Mouse (Mus musculus): ENCODE data around the gene B230118H07Rik. TPM values are rescaled to one million over a fixed set of nuclear protein-coding genes. Genes with fewer than 3 reads are reported as not detected.

The B230118H07Rik gene
- polyA plus RNA-seq (2011; ENCODE audit: insufficient read depth, insufficient read length, low read depth, missing spikeins), result 27.0 and 38.3 TPM in 2 replicates

GRCm38 (mm10) chr2:101649114-101649671, at the start of gene B230118H07Rik, which contains the start of gene Rag1:
TSS of gene B230118H07Rik (minus strand) at chr2:101649532.
TSS of gene Rag1 (minus strand) at chr2:101649501.
- TF ChIP-seq CTCF (IDR thresholded peaks at IDR 0.05; ENCODE audit: low read depth, low read length), result no peak
- TF ChIP-seq EP300 (IDR thresholded peaks at IDR 0.05; ENCODE audit: insufficient read depth, low read depth, low read length), result no peak
- TF ChIP-seq POLR2A (IDR thresholded peaks at IDR 0.05; ENCODE audit: insufficient read depth, low read length), result no peak
- Histone ChIP-seq H3K4me1 (ENCODE audit: control insufficient read depth, insufficient read depth, low read length) (no peaks in the 10 kb centered on the region), H3K9ac (ENCODE audit: low read depth, poor library complexity, severe bottlenecking) (no peak within 1 kb of the TSS), H3K27me3 (ENCODE audit: control insufficient read depth, insufficient read depth, low read length, poor library complexity, severe bottlenecking) (no peaks in the 10 kb centered on the region), H3K36me3 (ENCODE audit: control insufficient read depth, insufficient read depth, low read length, poor library complexity, severe bottlenecking) (no peaks in the 10 kb centered on the region), H3K9me3 (replicated peaks; ENCODE audit: control insufficient read depth, insufficient read depth, low read length, poor library complexity, severe bottlenecking) (no peaks in the 10 kb centered on the region), H3K4me3 (ENCODE audit: low read depth, low read length) (no peak within 1 kb of the TSS), H3K27ac (ENCODE audit: insufficient read depth, low read length) (no peak within 1 kb of the TSS)

GRCm38 (mm10) chr2:101695584-101695983, 46.3 kb upstream of the B230118H07Rik start:
- no peaks in the 10 kb centered on the region for H3K27me3 ChIP-seq (ENCODE audit: control insufficient read depth, insufficient read depth, low read length, poor library complexity, severe bottlenecking)
- no peaks in the 10 kb centered on the region for H3K9me3 ChIP-seq (replicated peaks; ENCODE audit: control insufficient read depth, insufficient read depth, low read length, poor library complexity, severe bottlenecking)
- no peak for TF ChIP-seq POLR2A (IDR thresholded peaks at IDR 0.05; ENCODE audit: insufficient read depth, low read length)
- no peak for TF ChIP-seq CTCF (IDR thresholded peaks at IDR 0.05; ENCODE audit: low read depth, low read length)
- TF ChIP-seq EP300 (IDR thresholded peaks at IDR 0.05; ENCODE audit: insufficient read depth, low read depth, low read length), result no peak
- H3K27ac ChIP-seq (ENCODE audit: insufficient read depth, low read length), result no peak overlapping the region
- H3K9ac ChIP-seq (ENCODE audit: low read depth, poor library complexity, severe bottlenecking), result no peak overlapping the region
- no peaks in the 10 kb centered on the region for H3K4me1 ChIP-seq (ENCODE audit: control insufficient read depth, insufficient read depth, low read length)
- H3K36me3 ChIP-seq (ENCODE audit: control insufficient read depth, insufficient read depth, low read length, poor library complexity, severe bottlenecking), result peaks cover 17% of the 10 kb centered on the region
- H3K4me3 ChIP-seq (ENCODE audit: low read depth, low read length), result no peak overlapping the region

DNA sequence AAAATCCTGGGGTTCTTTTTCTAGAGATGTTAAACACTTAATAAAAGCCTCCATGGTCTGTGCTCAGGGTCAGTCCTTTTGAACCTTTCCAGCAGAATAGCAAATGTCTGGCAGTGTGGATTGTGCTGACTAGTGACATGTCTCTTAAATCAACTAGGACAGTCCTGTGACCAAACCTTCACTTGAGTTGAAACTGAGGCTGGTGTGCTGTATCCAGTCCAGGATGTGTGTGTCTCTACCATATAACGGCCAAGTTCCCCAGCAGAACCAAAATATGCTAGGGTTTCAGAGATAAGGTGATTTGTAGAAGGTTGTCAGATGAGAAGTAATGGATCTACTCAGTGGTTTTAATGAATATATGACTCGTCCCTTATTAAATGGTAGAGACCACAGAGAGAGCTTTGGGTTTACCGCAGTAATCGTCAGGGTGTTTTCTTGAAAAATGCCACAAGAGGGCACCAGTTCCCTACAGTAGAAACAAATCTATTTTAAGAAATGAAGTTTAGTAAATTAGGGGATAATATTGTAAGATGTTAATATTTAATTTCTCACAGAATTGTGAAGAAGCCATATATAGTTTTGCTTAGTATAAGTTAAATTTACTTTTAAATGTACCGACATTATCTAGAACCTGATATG, 44.4 kb upstream of the B230118H07Rik start:
- H3K9me3 ChIP-seq (replicated peaks; ENCODE audit: control insufficient read depth, insufficient read depth, low read length, poor library complexity, severe bottlenecking), result no peaks in the 10 kb centered on the region
- H3K27ac ChIP-seq (ENCODE audit: insufficient read depth, low read length), result no peak overlapping the region
- H3K4me1 ChIP-seq (ENCODE audit: control insufficient read depth, insufficient read depth, low read length), result no peaks in the 10 kb centered on the region
- TF ChIP-seq EP300 (IDR thresholded peaks at IDR 0.05; ENCODE audit: insufficient read depth, low read depth, low read length) (no peak), CTCF (IDR thresholded peaks at IDR 0.05; ENCODE audit: low read depth, low read length) (no peak), POLR2A (IDR thresholded peaks at IDR 0.05; ENCODE audit: insufficient read depth, low read length) (no peak)
- no peak overlapping the region for H3K4me3 ChIP-seq (ENCODE audit: low read depth, low read length)
- H3K36me3 ChIP-seq (ENCODE audit: control insufficient read depth, insufficient read depth, low read length, poor library complexity, severe bottlenecking), result peaks cover 17% of the 10 kb centered on the region
- no peak overlapping the region for H3K9ac ChIP-seq (ENCODE audit: low read depth, poor library complexity, severe bottlenecking)
- no peaks in the 10 kb centered on the region for H3K27me3 ChIP-seq (ENCODE audit: control insufficient read depth, insufficient read depth, low read length, poor library complexity, severe bottlenecking)

DNA sequence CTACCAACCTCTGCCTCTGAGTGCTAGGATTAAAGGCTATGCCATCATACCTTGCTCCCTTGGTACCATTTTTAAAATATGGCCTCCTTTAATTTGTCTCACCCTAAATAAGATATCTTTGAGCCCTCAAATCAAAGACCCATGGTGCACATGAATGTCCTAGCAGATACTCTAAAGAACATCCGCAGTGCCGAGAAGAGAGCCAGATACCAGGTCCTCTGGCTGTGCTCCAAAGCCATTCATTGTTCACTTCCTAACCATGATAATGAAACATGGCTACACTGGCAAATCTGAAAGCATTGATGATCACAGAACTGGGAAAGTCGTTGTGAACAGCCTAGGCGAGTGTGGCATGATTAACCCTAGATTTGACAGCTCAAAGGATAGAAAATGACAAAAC, 43.7 kb upstream of the B230118H07Rik start:
- no peaks in the 10 kb centered on the region for H3K9me3 ChIP-seq (replicated peaks; ENCODE audit: control insufficient read depth, insufficient read depth, low read length, poor library complexity, severe bottlenecking)
- H3K9ac ChIP-seq (ENCODE audit: low read depth, poor library complexity, severe bottlenecking), result no peak overlapping the region
- no peak overlapping the region for H3K4me3 ChIP-seq (ENCODE audit: low read depth, low read length)
- TF ChIP-seq POLR2A (IDR thresholded peaks at IDR 0.05; ENCODE audit: insufficient read depth, low read length), result no peak
- no peak for TF ChIP-seq CTCF (IDR thresholded peaks at IDR 0.05; ENCODE audit: low read depth, low read length)
- no peak for TF ChIP-seq EP300 (IDR thresholded peaks at IDR 0.05; ENCODE audit: insufficient read depth, low read depth, low read length)
- H3K27ac ChIP-seq (ENCODE audit: insufficient read depth, low read length), result no peak overlapping the region
- no peaks in the 10 kb centered on the region for H3K27me3 ChIP-seq (ENCODE audit: control insufficient read depth, insufficient read depth, low read length, poor library complexity, severe bottlenecking)
- H3K36me3 ChIP-seq (ENCODE audit: control insufficient read depth, insufficient read depth, low read length, poor library complexity, severe bottlenecking), result peaks cover 17% of the 10 kb centered on the region
- no peaks in the 10 kb centered on the region for H3K4me1 ChIP-seq (ENCODE audit: control insufficient read depth, insufficient read depth, low read length)

DNA sequence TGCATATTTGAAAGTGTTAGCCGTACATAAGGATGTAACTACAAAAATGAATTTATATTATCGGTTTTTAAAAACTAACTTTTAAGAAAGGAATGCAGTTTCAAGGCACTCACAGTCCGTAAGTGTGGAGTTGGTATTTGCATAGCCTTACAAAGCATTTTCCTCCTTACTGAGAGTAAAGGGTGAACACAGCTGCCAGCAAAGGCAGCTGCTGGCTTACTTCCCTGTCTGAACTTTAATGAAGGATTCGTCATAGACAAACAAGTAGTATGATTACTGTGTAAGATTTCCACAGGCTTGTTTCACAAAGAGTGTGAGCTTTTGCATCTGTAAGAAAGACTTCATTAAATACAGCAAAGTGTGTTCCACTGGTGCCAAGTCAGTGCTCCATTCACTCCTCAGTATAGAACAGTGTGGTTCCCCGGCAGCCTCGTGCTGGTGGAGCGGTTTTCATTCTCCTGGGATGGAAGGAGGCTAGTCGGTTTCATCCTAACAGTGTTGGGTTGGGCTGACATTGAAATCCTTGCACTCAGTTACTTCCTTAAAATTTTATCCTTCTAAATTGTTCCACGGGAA, 41.0 kb upstream of the B230118H07Rik start:
- no peak overlapping the region for H3K9ac ChIP-seq (ENCODE audit: low read depth, poor library complexity, severe bottlenecking)
- no peaks in the 10 kb centered on the region for H3K9me3 ChIP-seq (replicated peaks; ENCODE audit: control insufficient read depth, insufficient read depth, low read length, poor library complexity, severe bottlenecking)
- H3K36me3 ChIP-seq (ENCODE audit: control insufficient read depth, insufficient read depth, low read length, poor library complexity, severe bottlenecking), result peaks cover 6% of the 10 kb centered on the region
- H3K4me1 ChIP-seq (ENCODE audit: control insufficient read depth, insufficient read depth, low read length), result no peaks in the 10 kb centered on the region
- no peak overlapping the region for H3K27ac ChIP-seq (ENCODE audit: insufficient read depth, low read length)
- H3K4me3 ChIP-seq (ENCODE audit: low read depth, low read length), result no peak overlapping the region
- no peaks in the 10 kb centered on the region for H3K27me3 ChIP-seq (ENCODE audit: control insufficient read depth, insufficient read depth, low read length, poor library complexity, severe bottlenecking)
- TF ChIP-seq POLR2A (IDR thresholded peaks at IDR 0.05; ENCODE audit: insufficient read depth, low read length) (no peak), EP300 (IDR thresholded peaks at IDR 0.05; ENCODE audit: insufficient read depth, low read depth, low read length) (no peak), CTCF (IDR thresholded peaks at IDR 0.05; ENCODE audit: low read depth, low read length) (no peak)

DNA sequence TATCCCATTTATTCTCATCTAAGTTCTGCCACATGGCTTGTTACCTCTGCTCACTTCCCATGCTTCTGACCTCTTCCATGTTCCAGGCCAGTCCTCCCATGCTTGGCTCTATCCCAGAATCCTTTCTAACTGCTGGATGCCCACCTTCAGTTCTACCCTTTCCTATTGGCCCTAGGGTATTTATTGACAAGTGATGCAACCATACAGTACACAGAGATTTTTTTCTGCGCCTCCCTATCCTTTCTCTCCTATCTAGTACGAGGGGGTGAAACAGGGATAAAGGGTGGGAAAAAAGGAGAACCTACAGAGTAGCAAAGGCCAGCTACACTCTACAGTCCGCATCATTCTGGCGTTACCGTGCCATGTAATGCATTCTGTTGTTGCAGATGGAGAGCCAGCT, 38.7 kb upstream of the B230118H07Rik start:
- peaks cover 4% of the 10 kb centered on the region for H3K36me3 ChIP-seq (ENCODE audit: control insufficient read depth, insufficient read depth, low read length, poor library complexity, severe bottlenecking)
- H3K9ac ChIP-seq (ENCODE audit: low read depth, poor library complexity, severe bottlenecking), result no peak overlapping the region

More for the DNA sequence above, 38.7 kb upstream of the B230118H07Rik start:
- TF ChIP-seq POLR2A (IDR thresholded peaks at IDR 0.05; ENCODE audit: insufficient read depth, low read length) (no peak), EP300 (IDR thresholded peaks at IDR 0.05; ENCODE audit: insufficient read depth, low read depth, low read length) (no peak), CTCF (IDR thresholded peaks at IDR 0.05; ENCODE audit: low read depth, low read length) (no peak)
- Histone ChIP-seq H3K27me3 (ENCODE audit: control insufficient read depth, insufficient read depth, low read length, poor library complexity, severe bottlenecking) (no peaks in the 10 kb centered on the region), H3K4me1 (ENCODE audit: control insufficient read depth, insufficient read depth, low read length) (no peaks in the 10 kb centered on the region), H3K9me3 (replicated peaks; ENCODE audit: control insufficient read depth, insufficient read depth, low read length, poor library complexity, severe bottlenecking) (no peaks in the 10 kb centered on the region), H3K4me3 (ENCODE audit: low read depth, low read length) (no peak overlapping the region), H3K27ac (ENCODE audit: insufficient read depth, low read length) (no peak overlapping the region)
